Mouse (Mus musculus): Measurements from ENCODE around the gene Zfp729b. TPM values are rescaled to one million over a fixed set of nuclear protein-coding genes. Genes with fewer than 3 reads are reported as not detected.

Zfp729b gene
- polyA plus RNA-seq, 1 experiment from 2014 or later: 2.1 TPM

Other genes with a start within 250 kb of the Zfp729b start
- 0.39 and 0.49 TPM in 2 replicates for gene Gm28044, start 249.2 kb downstream of the Zfp729b start, polyA plus RNA-seq (2015; fragmentation: Nextera tagmentation; extraction: Ambion mirVana)
- 0.56 and 0.69 TPM in 2 replicates for gene Zfp953, start 249.1 kb downstream of the Zfp729b start, polyA plus RNA-seq (2015; fragmentation: Nextera tagmentation; extraction: Ambion mirVana)
- gene Gm28041, start 234.0 kb downstream of the Zfp729b start, polyA plus RNA-seq (2015; fragmentation: Nextera tagmentation; extraction: Ambion mirVana): 0.45 and 0.62 TPM in 2 replicates
- gene Zfp456, start 233.9 kb downstream of the Zfp729b start, polyA plus RNA-seq (2015; fragmentation: Nextera tagmentation; extraction: Ambion mirVana): 1.0 and 1.2 TPM in 2 replicates
- 2.9 and 4.4 TPM in 2 replicates for gene Zfp429, start 209.9 kb downstream of the Zfp729b start, polyA plus RNA-seq (2015; fragmentation: Nextera tagmentation; extraction: Ambion mirVana)
- 0.28 and 0.31 TPM in 2 replicates for gene Zfp459, start 188.3 kb downstream of the Zfp729b start, polyA plus RNA-seq (2015; fragmentation: Nextera tagmentation; extraction: Ambion mirVana)
- gene Zfp874a, start 158.1 kb downstream of the Zfp729b start, polyA plus RNA-seq (2015; fragmentation: Nextera tagmentation; extraction: Ambion mirVana): 4.5 and 4.9 TPM in 2 replicates
- gene Zfp874b, start 125.4 kb downstream of the Zfp729b start, polyA plus RNA-seq (2015; fragmentation: Nextera tagmentation; extraction: Ambion mirVana): 1.8 and 2.4 TPM in 2 replicates
- gene Zfp58, start 109.2 kb downstream of the Zfp729b start, polyA plus RNA-seq (2015; fragmentation: Nextera tagmentation; extraction: Ambion mirVana): 8.1 and 8.6 TPM in 2 replicates
- gene Gm26965, start 83.6 kb downstream of the Zfp729b start, polyA plus RNA-seq (2015; fragmentation: Nextera tagmentation; extraction: Ambion mirVana): not detected in 2 replicates
- 13.3 and 15.4 TPM in 2 replicates for gene Zfp87, start 83.5 kb downstream of the Zfp729b start, polyA plus RNA-seq (2015; fragmentation: Nextera tagmentation; extraction: Ambion mirVana)
- 5.7 and 7.3 TPM in 2 replicates for gene Zfp748, start 55.9 kb downstream of the Zfp729b start, polyA plus RNA-seq (2015; fragmentation: Nextera tagmentation; extraction: Ambion mirVana)
- gene Gm49345, start 28.1 kb upstream of the Zfp729b start, polyA plus RNA-seq (2015; fragmentation: Nextera tagmentation; extraction: Ambion mirVana): 0.29 TPM in 1 of 2 replicates, not detected in the other
- 1.1 and 1.8 TPM in 2 replicates for gene Zfp729a, start 28.1 kb upstream of the Zfp729b start, polyA plus RNA-seq (2015; fragmentation: Nextera tagmentation; extraction: Ambion mirVana)
- gene Zfp738, start 77.4 kb upstream of the Zfp729b start, polyA plus RNA-seq (2015; fragmentation: Nextera tagmentation; extraction: Ambion mirVana): 6.7 and 7.8 TPM in 2 replicates
- 3.7 and 4.4 TPM in 2 replicates for gene Zfp65, start 119.5 kb upstream of the Zfp729b start, polyA plus RNA-seq (2015; fragmentation: Nextera tagmentation; extraction: Ambion mirVana)
- 2.4 and 3.2 TPM in 2 replicates for gene Zfp85, start 145.5 kb upstream of the Zfp729b start, polyA plus RNA-seq (2015; fragmentation: Nextera tagmentation; extraction: Ambion mirVana)
- 1.2 and 1.9 TPM in 2 replicates for gene Zfp493, start 170.0 kb upstream of the Zfp729b start, polyA plus RNA-seq (2015; fragmentation: Nextera tagmentation; extraction: Ambion mirVana)
- 4.0 and 4.1 TPM in 2 replicates for gene Zfp273, start 204.0 kb upstream of the Zfp729b start, polyA plus RNA-seq (2015; fragmentation: Nextera tagmentation; extraction: Ambion mirVana)
- gene Gm10037, start 221.4 kb upstream of the Zfp729b start, polyA plus RNA-seq (2015; fragmentation: Nextera tagmentation; extraction: Ambion mirVana): 1.3 and 1.7 TPM in 2 replicates

Data from heart, embryonic 13.5 days (tissue).